Mouse (Mus musculus) intestine, embryonic 16.5 days (tissue): Measurements from ENCODE around the gene Zbp1. TPM values are rescaled to one million over a fixed set of nuclear protein-coding genes. Genes with fewer than 3 reads are reported as not detected.

ENCODE experiments used
- ATAC-seq: fragments of 200-750 bp; cut with Nextera tagmentation; 2 replicates; pipeline ENCODE4 v1.8.0; 2017; ENCODE audit warnings: moderate TSS enrichment, moderate library complexity
- H3K27ac ChIP-seq: fragments of 300-500 bp; sonication (generic); 2 replicates; pipeline ENCODE4 v1.5.1; 2014; ENCODE audit warnings: mild to moderate bottlenecking, low read length
- H3K27me3 ChIP-seq: fragments of 300-500 bp; sonication (generic); replicated peaks from 2 replicates; pipeline ENCODE4 v1.6.1; 2014; ENCODE audit warnings: low read length, control low read depth, mixed read lengths; ENCODE audit not compliant: control insufficient read depth, insufficient read depth
- H3K36me3 ChIP-seq: fragments of 300-500 bp; sonication (generic); 2 replicates; pipeline ENCODE4 v1.6.1; 2014; ENCODE audit warnings: low read length, control low read depth; ENCODE audit not compliant: control insufficient read depth, insufficient read depth
- H3K4me1 ChIP-seq: fragments of 300-500 bp; sonication (generic); 2 replicates; pipeline ENCODE4 v1.6.1; 2014; ENCODE audit warnings: low read length, control low read depth, mixed read lengths; ENCODE audit not compliant: control insufficient read depth, insufficient read depth
- H3K4me2 ChIP-seq: fragments of 300-500 bp; sonication (generic); 2 replicates; pipeline ENCODE4 v1.6.1; 2014; ENCODE audit warnings: low read depth, low read length, control low read depth
- H3K4me3 ChIP-seq: fragments of 300-500 bp; sonication (generic); 2 replicates; pipeline ENCODE4 v1.5.1; 2014; ENCODE audit warnings: mild to moderate bottlenecking, low read length
- H3K9ac ChIP-seq: fragments of 300-500 bp; sonication (generic); 2 replicates; pipeline ENCODE4 v1.6.1; 2014; ENCODE audit warnings: low read depth, low read length
- H3K9me3 ChIP-seq: fragments of 300-500 bp; sonication (generic); 2 replicates; pipeline ENCODE4 v1.6.1; 2016; ENCODE audit warnings: low read length, control low read depth; ENCODE audit not compliant: control insufficient read depth
- WGBS: fragments of 180-500 bp; shearing (Covaris S2); extraction: QIAGEN DNeasy Blood & Tissue Kit; methylation state at CpG from one replicate; pipeline ENCODE4 v1.1.7; 2014; 5-methylcytosine and 5-hydroxymethylcytosine counted together
- polyA plus RNA-seq: library from polyadenylated mRNA; unstranded; fragments of >200 nt; fragmentation: Nextera tagmentation; extraction: Ambion mirVana; gene quantifications from 2 replicates; pipeline ENCODE4 v1.2.1, GENCODE M21; 2015

The Zbp1 gene
- polyA plus RNA-seq, 1 experiment from 2014 or later: 0.65 TPM

- no peak overlapping the region for H3K27ac ChIP-seq
- no peaks in the 10 kb centered on the region for H3K9me3 ChIP-seq
- no peak overlapping the region for H3K4me2 ChIP-seq
- H3K36me3 ChIP-seq: peaks cover 3% of the 10 kb centered on the region; the same call in 1 of the 2 replicates
- ATAC-seq: no peak
- H3K4me3 ChIP-seq: no peak overlapping the region
- WGBS: 76% methylated on average over 3 of the region's 3 CpGs
- H3K27me3 ChIP-seq: no peaks in the 10 kb centered on the region
- no peak overlapping the region for H3K9ac ChIP-seq
- H3K4me1 ChIP-seq: peaks cover 13% of the 10 kb centered on the region
These were observed 4.8 kb upstream of the Zbp1 start for GRCm38 (mm10) chr2:173223496-173223895.

GRCm38 (mm10) chr2:173220754-173221153 is 2.0 kb upstream of the Zbp1 start:
- Histone ChIP-seq H3K9ac (no peak overlapping the region), H3K27me3 (no peaks in the 10 kb centered on the region), H3K36me3 (no peaks in the 10 kb centered on the region), H3K4me1 (peaks cover 6% of the 10 kb centered on the region), H3K4me2 (no peak overlapping the region), H3K4me3 (no peak overlapping the region), H3K27ac (no peak overlapping the region), H3K9me3 (no peaks in the 10 kb centered on the region)
- no peak for ATAC-seq
- WGBS: 92% methylated on average over 9 of the region's 9 CpGs

GRCm38 (mm10) chr2:173219256-173219954 is 682 bp upstream of the Zbp1 start:
- Histone ChIP-seq H3K27ac (no peak overlapping the region), H3K36me3 (no peaks in the 10 kb centered on the region), H3K4me1 (peaks cover 6% of the 10 kb centered on the region), H3K27me3 (no peaks in the 10 kb centered on the region), H3K9ac (no peak overlapping the region), H3K9me3 (no peaks in the 10 kb centered on the region; the same call in 1 of the 2 replicates), H3K4me3 (no peak overlapping the region), H3K4me2 (no peak overlapping the region)
- ATAC-seq: peak; percentile 23; the same call in 1 of the 2 replicates
- 44% methylated on average over 10 of the region's 10 CpGs for WGBS

GRCm38 (mm10) chr2:173217763-173218258 is 912 bp downstream of the Zbp1 start:
- no peaks in the 10 kb centered on the region for H3K27me3 ChIP-seq
- WGBS: 91% methylated on average over 5 of the region's 5 CpGs
- H3K9ac ChIP-seq: no peak overlapping the region
- no peak overlapping the region for H3K27ac ChIP-seq
- no peak overlapping the region for H3K4me3 ChIP-seq
- H3K4me2 ChIP-seq: no peak overlapping the region
- H3K9me3 ChIP-seq: no peaks in the 10 kb centered on the region; the same call in 1 of the 2 replicates
- peaks cover 6% of the 10 kb centered on the region for H3K4me1 ChIP-seq
- peak; percentile 81 for ATAC-seq
- no peaks in the 10 kb centered on the region for H3K36me3 ChIP-seq

GRCm38 (mm10) chr2:173217246-173217645 is 1.5 kb downstream of the Zbp1 start:
- Histone ChIP-seq H3K36me3 (no peaks in the 10 kb centered on the region), H3K4me2 (no peak overlapping the region), H3K9me3 (no peaks in the 10 kb centered on the region; the same call in 1 of the 2 replicates), H3K4me1 (peaks cover 6% of the 10 kb centered on the region), H3K27ac (no peak overlapping the region), H3K4me3 (no peak overlapping the region), H3K27me3 (no peaks in the 10 kb centered on the region), H3K9ac (no peak overlapping the region)
- WGBS: 65% methylated on average over 3 of the region's 3 CpGs
- ATAC-seq: no peak

GRCm38 (mm10) chr2:173216840-173217239 is 1.9 kb downstream of the Zbp1 start:
- no peaks in the 10 kb centered on the region; the same call in 1 of the 2 replicates for H3K9me3 ChIP-seq
- no peaks in the 10 kb centered on the region for H3K27me3 ChIP-seq
- H3K4me3 ChIP-seq: no peak overlapping the region
- ATAC-seq: no peak
- no peak overlapping the region for H3K27ac ChIP-seq
- peaks cover 6% of the 10 kb centered on the region for H3K4me1 ChIP-seq
- 87% methylated on average over 7 of the region's 7 CpGs for WGBS
- no peak overlapping the region for H3K9ac ChIP-seq
- no peak overlapping the region for H3K4me2 ChIP-seq
- no peaks in the 10 kb centered on the region for H3K36me3 ChIP-seq

- Histone ChIP-seq H3K4me3 (no peak overlapping the region), H3K4me1 (peaks cover under 1% of the 10 kb centered on the region; the same call in 1 of the 2 replicates), H3K36me3 (no peaks in the 10 kb centered on the region), H3K27ac (no peak overlapping the region), H3K9me3 (no peaks in the 10 kb centered on the region; the same call in 1 of the 2 replicates), H3K27me3 (no peaks in the 10 kb centered on the region), H3K4me2 (no peak overlapping the region), H3K9ac (no peak overlapping the region)
- ATAC-seq: no peak
- 82% methylated on average over 4 of the region's 4 CpGs for WGBS
These were observed 6.5 kb downstream of the Zbp1 start for GRCm38 (mm10) chr2:173212227-173212626.

- no peak for ATAC-seq
- no peaks in the 10 kb centered on the region; the same call in 1 of the 2 replicates for H3K9me3 ChIP-seq
- WGBS: 87% methylated on average over 7 of the region's 7 CpGs
These were observed 9.5 kb downstream of the Zbp1 start for GRCm38 (mm10) chr2:173209091-173209815.

GRCm38 (mm10) chr2:173207051-173207450 is 11.7 kb downstream of the Zbp1 start:
- H3K9me3 ChIP-seq: no peaks in the 10 kb centered on the region

More at GRCm38 (mm10) chr2:173209091-173209815, 9.5 kb downstream of the Zbp1 start:
- Histone ChIP-seq H3K4me3 (no peak overlapping the region), H3K9ac (no peak overlapping the region), H3K4me1 (no peaks in the 10 kb centered on the region), H3K4me2 (no peak overlapping the region), H3K36me3 (no peaks in the 10 kb centered on the region), H3K27ac (no peak overlapping the region), H3K27me3 (no peaks in the 10 kb centered on the region)

More at GRCm38 (mm10) chr2:173207051-173207450, 11.7 kb downstream of the Zbp1 start:
- no peak for ATAC-seq
- H3K4me1 ChIP-seq: no peaks in the 10 kb centered on the region
- H3K9ac ChIP-seq: no peak overlapping the region
- 94% methylated on average over 3 of the region's 3 CpGs for WGBS
- H3K27ac ChIP-seq: no peak overlapping the region
- no peak overlapping the region for H3K4me3 ChIP-seq
- no peaks in the 10 kb centered on the region for H3K36me3 ChIP-seq
- no peak overlapping the region for H3K4me2 ChIP-seq
- no peaks in the 10 kb centered on the region for H3K27me3 ChIP-seq
